Mouse (Mus musculus) urinary bladder, postnatal 14 days (tissue): ENCODE data around the gene Krtap6-5.
"Not testable (repeated sequence)": the region's sequence is repeated elsewhere in the genome, so short reads cannot be mapped to it uniquely, and the experiment has no call there.

Source experiments
- DNase-seq: peaks from one replicate; pipeline ENCODE4 v3.0.0; 2021; ENCODE audit warnings: low spot score

The Krtap6-5 gene

GRCm38 (mm10) chr16:89047783-89048182 lies at the start of gene Krtap6-5:
Gene Krtap6-5 (minus strand): TSS chr16:89047883.
- DNase-seq = no peak

GRCm38 (mm10) chr16:89071041-89071440 lies 23.4 kb upstream of the Krtap6-5 start:
- DNase-seq = peak; percentile 4

- not testable (repeated sequence) for DNase-seq
Measured at GRCm38 (mm10) chr16:89063902-89064301, 16.2 kb upstream of the Krtap6-5 start, which contains the start of gene 1110025L11Rik. Gene 1110025L11Rik (minus strand): TSS chr16:89064002.

- DNase-seq = not testable (repeated sequence)
Measured at GRCm38 (mm10) chr16:89041372-89041771, 6.3 kb downstream of the Krtap6-5 start, which contains the start of gene Gm10228. Gene Gm10228 (minus strand): TSS chr16:89041472.

DNA sequence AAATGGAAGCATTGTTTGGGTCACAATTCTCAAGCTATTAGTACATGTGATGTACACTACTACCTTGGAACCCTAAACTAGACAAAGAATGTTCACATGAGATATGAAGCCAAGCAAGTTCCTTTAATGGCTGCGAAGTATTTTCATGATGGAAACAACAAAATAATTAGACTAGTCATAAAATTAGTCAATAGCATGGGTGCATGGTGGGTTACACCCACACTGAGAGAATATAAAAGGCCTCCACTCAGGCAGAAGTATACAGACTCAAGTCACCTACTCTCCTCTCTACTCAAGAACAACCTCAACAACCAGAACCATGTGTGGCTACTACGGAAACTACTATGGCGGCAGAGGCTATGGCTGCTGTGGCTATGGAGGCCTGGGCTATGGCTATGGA lies 16.3 kb downstream of the Krtap6-5 start, which contains the start of gene Krtap6-1:
Gene Krtap6-1 (plus strand): TSS at position 301 of the 400 bp plus-strand sequence.
- DNase-seq = not testable (repeated sequence)

DNA sequence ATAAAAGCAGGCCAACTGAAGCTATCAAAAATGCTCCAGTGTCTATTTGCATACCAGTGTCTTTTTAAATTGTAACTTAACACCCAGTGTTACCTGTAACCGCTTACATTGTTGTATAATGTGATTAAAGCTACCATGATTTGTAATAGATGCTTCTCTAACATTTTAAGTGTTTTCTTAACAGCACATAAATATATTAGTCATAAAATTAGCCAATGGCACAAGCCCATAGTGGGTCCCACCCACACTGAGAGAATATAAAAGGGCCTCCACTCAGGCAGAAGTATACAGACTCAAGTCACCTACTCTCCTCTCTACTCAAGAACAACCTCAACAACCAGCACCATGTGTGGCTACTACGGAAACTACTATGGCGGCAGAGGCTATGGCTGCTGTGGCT lies 32.7 kb downstream of the Krtap6-5 start, which contains the start of gene Gm10229:
Gene Gm10229 (plus strand): TSS at position 301 of the 400 bp plus-strand sequence.
- DNase-seq = not testable (repeated sequence)

GRCm38 (mm10) chr16:89013973-89014372 lies 33.7 kb downstream of the Krtap6-5 start:
- DNase-seq = no peak

DNA sequence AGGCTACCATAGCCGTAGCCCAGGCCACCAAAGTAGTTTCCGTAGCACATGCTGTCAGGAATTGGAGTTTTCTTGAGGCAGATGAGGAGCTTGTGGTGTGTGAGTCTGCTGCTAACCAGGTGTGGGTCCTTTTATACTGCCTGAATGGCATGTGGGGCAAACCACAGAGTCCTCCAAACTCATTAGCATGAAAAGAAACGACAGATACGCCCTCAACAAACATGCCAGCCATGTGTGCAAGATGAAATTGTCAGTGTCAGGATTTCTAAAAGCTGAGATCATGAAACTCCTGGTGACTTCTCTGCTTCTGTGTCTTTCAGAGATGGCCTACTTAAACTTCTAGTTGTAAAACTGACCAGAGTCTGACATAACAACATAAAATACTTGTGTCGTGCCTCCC lies 37.0 kb downstream of the Krtap6-5 start, which contains the start of gene Krtap22-2:
Gene Krtap22-2 (minus strand): TSS at position 101 of the 400 bp plus-strand sequence.
- DNase-seq = no peak
